Mouse (Mus musculus) heart, postnatal 4 days (tissue): Measurements from ENCODE around the gene Iqub. TPM values are rescaled to one million over a fixed set of nuclear protein-coding genes. Genes with fewer than 3 reads are reported as not detected.
A peak's percentile ranks its signal among the peaks of the same experiment; 100 is the strongest.

Experiments
- DNase-seq: peaks from one replicate; pipeline ENCODE4 v3.0.0; 2021
- total RNA-seq, 2 experiments: library from RNA; stranded (reverse); gene quantifications; 2 replicates each; pipeline ENCODE4 v1.2.3; 2021

Gene Iqub
- under 1 TPM; 0.23 to 0.36 TPM for total RNA-seq

DNA sequence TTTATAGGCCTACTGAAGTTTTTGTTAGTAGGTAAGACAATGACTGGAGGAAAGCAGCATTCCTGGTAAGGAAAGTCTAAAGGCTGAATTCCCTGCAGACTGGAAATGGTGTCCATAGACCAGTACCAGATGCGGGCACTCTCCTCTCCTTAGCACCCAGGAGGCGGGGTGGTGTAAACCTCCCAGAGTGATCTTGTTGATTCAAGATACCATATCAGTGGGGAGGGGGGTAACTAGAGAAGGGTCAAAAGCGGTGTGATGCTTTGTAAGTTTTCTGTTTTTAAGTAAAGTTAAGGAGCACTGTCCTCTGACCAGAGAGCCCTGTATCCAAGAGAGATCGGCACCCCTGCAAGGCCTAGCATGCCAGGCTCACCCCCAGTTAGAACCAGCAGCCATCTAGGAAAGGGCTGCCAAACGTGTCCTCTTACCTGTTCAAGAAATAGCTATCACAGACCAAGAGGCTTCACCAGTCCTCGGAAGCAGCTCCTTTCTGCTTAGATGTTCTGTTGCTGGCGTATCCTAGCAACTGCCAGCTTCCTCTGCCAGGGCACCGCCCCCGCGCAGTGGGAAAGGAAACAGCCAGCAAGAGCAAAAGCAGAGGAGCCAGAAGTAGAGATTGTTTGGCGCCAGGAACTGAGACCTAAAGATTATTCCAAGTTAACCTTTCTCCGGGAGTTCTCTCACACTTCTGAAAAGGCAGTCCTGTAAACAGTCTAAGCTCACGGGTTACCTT lies at the start of gene Iqub:
Iqub (minus strand) TSS at position 516 of the 733 bp plus-strand sequence.
- peak; percentile 75 for DNase-seq

DNA sequence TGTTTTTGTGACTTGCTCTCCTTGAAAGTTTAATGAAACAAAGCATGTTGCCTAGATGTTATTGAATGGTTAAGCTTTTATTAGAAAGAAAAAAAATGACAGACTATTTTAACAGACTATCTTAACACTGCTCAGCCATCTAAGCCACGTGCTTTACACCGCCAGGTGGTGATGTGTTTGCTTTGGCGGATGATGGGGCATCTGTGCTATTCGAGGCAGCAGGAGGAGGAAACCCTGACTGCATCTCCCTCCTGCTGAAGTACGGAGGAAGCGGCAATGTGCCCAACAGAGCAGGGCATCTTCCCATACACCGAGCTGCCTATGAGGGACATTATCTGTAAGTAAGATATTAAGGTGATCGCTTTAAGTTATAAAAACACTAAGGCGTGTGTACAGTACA lies 49.2 kb upstream of the Iqub start:
- no peak for DNase-seq

DNA sequence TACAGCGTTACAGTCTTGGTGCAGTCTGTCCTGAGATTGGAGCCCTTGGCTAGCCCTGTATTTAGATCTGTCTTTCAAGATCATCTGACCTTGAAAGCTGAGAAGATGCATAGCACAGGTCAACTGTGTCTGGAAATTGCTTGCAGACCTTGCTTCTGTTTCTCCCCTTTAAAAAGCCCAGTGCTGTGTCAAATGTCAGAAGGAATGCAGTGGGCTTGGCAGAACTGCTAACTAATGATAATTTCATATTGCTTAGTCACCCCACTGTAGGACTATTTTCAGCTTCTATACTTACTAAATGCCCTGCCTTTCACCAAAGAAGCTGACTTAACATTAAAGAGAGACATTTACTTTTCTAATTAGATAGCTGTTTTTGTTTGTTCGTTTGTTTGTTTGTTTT lies 40.6 kb upstream of the Iqub start:
- no peak for DNase-seq

DNA sequence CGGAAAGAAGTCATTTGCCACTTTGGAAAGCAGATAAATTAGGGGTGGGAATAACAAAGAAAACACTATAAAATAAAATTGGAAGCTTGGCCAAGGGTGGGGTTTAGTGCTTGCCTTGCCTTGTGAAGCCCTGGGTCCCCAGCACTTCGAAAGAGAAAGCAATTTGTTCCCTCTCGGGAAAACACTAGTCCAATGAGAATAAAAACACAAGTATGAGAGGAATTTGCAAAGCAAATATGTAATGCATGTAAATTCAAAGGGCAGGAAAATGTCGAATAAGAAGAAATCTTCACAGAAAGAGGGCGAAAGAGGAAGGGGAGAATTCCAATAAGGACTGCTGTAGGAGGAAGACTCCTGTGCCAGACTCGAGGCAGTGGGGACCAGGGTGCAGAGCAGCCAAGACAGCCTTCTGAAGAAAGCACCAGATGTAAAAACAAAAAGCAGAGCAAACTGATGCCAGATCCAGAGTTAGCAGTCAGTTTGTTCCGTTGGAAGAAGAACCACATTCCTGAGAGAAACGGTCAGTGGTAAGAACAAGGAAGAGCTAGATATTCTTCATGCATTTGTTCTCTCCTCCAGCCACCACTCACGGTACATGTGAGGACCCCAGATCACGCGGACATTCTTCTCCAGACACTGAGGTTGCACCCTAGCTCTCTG lies 39.7 kb upstream of the Iqub start:
- DNase-seq, result no peak

DNA sequence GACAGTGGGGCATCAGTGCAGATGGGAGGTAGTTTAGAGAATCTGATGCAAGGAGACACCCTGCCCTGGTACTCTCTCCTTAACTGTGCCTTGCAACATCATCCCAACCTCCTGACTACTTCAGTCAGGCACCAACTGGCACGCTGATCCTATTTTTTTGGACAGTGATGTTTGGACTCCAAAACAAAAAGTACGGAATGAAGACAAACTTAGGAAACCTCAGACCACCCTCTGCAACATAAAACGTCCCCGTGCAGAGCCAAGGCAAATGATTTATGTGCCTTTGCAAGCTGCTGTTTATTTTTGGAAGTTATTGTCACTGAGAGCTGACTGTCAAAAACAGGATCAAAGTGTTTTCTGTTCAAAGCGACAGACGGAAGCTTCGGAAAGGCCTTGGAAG lies 37.2 kb upstream of the Iqub start:
- DNase-seq, result no peak

DNA sequence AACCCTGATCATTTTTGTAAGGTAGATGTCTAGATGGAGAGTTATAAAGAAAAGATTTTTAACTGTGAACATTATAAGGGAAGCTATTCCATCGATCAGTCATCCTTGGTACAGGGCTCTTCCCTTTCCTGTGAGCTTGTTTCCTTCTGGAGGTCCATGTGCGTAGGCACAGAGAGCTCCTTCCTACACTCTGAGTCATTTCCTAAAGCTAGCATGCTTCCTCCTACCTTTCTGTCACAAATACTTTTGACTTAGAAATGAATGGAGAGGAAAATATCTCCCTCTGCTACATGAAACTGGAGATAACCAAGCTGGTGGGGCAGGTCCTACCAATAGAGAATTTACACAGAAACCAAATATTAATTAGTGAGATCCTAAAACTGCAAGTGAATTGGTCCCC lies 34.9 kb upstream of the Iqub start:
- DNase-seq, result no peak

DNA sequence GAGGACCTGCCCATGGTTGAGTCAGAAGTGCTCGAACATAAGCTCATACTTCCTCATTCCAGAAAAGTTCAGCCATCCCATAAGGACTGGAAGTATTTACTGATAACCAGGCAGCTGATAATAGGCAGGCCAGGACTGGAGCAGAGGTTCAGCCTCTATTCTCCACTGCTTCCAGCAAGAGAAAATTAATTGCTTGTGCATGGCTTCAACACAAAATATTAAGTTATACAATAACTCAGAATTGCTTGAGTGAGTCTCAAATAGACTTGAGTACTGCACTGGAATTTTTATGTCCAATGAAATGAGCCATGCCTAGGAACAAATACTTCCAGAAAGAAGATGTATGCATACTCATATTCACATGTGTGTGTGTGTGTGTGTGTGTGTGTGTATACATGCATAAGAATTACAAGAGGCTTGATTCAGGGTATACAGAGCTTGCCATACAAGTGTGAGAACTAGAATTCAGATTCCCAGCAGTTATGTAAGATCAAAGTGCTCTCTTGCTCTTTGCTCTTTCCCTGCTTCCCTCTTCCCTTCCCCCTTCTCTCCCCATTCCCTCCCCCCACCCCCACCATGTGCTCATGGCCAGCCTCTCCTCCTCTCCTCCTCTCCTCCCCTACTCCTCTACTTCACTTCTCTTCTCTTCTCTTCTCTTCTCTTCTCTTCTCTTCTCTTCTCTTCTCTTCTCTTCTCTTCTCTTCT lies 32.0 kb upstream of the Iqub start:
- no peak for DNase-seq

DNA sequence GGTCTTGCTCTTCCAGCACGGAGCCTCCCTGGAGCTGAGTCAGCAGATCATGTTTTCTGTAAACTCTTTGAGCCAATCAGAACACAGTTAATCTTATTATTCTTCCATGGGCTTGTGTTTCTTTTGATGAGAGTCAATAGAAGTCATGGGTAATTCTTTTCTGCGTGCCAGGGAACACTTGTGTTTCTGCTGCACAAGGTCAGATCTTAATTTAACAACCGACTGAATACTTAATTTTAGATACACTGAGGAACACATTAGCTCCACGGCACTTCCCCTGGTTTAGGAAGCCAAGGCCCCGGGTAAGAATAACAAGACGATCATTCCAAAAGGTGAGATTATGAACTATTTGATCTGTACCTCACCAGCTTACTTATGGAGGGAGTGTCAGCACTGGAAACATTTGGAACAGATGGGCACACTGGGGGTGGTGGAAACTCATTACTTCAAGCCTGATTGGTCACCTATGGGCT lies 28.3 kb upstream of the Iqub start:
- no peak for DNase-seq

DNA sequence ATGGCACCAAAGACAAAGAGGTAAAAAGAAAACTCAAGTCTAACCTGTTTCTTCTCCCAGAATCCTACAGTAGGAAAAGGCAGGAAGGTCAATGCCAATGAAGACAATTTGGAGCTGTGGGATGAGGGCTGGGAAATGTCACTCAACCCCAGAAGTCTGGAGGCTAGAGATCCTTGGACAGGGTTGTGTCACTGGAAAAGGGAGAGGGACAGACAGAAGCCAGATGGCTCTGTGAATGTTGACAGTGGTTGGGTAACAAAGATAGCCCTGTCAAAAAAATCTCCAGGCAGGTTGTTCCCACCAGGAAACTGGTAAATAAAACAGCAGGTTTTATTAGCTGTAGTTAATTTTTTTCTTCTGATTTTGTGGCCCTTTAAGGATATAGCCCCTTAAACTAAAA lies 27.5 kb upstream of the Iqub start:
- DNase-seq, result no peak

DNA sequence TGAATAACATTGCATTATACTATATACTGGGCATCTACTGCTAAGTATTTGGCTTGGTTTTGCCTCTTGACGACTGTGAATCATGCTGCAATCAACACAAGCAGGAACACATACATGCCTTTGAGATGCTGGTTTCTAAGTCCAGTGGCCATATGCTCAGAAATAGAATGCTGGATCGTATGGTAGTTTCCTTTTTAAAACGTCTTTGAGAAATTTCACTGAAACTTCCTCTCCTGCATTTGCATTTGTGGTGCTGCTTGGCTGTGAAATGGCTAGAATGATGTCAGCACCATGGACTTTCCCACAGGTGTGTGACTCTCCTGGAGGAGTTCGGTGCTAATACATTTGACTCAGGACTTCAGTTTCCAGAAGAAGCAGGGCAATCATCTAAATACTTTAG lies 25.2 kb upstream of the Iqub start:
- DNase-seq, result no peak

DNA sequence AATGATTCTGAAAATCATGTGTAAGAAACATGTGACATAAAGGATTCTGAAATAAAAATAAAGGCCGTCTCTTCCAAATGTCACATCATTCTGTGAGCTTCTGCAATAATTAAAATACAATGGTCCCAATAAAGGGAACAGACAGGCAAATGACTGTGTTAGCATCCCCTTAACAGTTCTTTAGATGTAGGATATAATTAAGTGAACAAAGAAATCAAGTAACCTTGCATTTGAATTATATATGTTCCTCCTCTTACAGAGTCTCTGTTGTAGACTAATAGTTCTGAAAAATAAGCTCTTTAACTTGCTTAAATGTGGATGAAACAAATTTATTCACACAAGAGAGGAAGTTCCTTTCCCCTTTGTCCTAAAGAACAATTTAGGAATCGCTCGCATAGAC lies 23.6 kb upstream of the Iqub start:
- DNase-seq, result no peak

DNA sequence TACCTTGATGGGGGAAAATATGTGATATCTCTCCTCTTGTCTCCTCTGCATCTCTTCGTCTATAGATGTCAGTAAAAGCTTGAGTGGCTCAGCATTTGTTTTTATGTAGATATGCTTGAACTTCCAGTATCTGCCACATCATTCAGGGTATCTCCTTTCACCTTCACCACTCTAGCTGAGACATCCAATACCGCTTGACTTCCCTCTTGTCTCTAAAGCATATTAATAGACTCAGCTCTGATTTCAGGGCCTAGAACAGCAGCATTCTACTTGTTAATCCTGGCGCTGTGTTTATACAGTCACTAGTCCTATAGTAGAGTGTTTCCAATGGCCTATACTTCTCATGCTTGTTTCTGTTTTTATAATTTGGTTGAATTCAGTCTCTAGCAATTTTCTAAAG lies 17.9 kb upstream of the Iqub start:
- no peak for DNase-seq

DNA sequence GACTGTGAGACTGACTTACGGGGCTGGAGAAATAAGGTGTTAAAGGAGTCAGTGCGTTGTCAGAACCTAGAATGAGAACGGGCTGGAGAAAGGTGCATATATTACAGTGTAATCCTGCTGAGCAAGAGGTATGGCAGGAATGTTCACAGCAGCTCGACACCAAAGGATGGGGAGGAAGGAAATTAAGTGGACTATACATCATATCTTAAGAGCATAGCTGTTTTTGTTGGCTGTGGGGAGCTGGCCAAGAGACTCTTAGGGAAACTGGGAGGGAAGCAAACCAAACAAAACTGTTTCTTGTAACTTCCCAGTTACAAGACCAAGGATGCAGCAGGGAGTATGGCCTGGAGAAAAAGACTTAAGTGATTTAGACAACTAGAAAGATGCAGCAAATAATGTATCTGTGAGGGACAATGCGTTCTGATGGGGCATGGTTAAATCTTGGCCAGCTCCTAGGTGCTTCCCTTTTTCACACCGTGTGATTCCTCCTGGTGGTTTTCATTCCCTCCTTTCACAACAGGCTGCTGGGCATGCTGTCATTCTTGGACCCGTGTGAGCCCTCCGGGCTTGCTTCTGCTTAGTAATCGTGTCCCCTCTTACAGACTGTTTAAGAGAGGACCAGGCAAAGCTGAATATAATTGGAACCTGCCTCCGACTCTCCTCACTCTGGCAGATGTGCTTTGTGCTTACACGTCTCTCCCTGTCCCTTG lies 16.0 kb upstream of the Iqub start:
- DNase-seq, result no peak

DNA sequence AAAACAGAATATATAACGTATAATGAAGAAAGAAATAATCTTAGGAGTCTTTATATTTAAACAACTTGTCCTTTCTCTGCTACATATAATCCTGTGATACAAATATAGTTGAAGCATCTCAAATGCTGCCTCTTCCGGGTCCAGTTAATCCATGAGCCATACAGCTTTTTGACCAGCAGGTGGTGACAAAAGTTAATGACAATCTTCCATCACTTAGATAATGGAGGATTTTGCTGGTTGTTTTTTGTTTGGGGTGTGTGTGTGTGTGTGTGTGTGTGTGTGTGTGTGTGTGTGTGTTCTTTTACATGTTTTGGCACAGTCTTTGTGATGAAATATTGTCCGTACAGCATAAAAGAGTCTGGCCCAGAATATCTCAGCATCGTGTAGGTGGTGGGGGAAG lies 15.3 kb upstream of the Iqub start:
- peak; percentile 59 for DNase-seq

DNA sequence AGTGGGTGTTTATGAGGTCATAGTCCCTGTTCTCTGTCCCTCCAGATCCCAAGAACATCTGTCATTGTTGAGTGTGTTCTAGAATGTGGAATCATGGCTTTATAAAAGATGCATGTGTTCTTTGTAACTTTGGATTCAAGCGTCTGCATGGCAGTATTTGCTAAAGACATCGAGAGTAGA lies 13.1 kb upstream of the Iqub start, which contains the start of gene Asb15:
Asb15 (plus strand) TSS at position 81 of the 180 bp plus-strand sequence.
- no peak for DNase-seq

DNA sequence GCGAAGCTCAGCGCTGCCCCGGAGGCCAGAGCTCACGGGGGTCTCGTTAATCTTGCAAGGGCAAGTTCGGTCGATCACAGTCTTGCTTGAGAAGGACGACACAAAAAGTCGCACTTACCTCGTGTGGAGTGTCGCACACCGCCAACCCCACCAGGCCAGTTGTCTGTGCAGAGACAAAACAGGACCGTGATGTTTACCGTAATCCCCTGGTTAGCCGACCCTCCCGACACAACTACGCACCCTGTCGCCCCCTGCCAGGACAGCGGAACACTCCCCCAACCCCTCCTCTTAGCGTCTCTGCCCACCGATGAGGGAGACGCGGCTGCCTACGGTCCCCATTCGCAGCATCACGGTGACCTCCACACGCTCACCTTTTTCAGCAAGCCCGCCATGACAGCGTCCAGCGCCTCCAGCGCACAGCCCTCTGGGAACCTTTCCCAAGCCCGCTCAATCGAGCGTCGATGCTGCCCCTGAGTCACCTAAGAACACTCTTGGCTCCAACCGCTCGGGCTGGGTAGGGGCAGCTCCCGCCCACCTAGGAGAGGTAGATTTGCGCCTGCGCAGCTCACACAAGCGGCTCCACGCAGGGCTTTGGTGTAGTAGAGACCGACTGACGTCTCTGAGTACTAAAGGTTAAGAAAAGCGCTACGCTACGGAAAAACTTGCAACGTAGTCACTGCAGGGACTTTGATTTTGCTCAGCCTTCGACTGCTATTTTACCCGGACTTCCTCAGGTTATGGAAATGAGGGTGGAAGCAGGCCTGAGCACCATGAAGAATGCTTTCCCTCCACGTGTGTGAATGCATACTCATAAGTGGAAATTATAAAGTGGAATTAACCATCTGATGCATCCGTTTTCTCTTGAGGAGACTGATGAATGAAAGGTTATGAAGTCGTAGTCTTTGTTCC lies 12.5 kb upstream of the Iqub start, which contains the start of gene Ndufa5:
Ndufa5 (minus strand) TSS at position 859 of the 909 bp plus-strand sequence.
- peak; percentile 93 for DNase-seq

DNA sequence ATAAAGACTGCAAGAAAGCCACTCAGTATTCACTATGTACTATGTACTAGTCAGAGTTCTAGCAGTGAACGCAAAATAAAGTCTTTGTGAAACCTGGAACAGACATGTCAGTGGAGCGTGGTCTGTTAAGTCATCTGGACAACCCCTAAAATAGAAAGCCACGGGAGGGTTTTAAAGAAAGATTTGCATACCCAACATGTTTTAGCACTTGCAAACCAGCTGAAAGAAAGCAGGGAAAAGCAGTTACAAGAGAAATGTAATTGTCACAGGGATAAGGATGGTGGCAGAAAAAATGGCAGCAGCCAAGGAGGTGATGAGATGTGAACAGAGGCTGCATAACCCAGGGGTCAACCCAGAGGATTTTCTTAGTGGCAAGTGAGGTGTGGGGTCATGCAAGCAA lies 10.8 kb upstream of the Iqub start:
- no peak for DNase-seq

DNA sequence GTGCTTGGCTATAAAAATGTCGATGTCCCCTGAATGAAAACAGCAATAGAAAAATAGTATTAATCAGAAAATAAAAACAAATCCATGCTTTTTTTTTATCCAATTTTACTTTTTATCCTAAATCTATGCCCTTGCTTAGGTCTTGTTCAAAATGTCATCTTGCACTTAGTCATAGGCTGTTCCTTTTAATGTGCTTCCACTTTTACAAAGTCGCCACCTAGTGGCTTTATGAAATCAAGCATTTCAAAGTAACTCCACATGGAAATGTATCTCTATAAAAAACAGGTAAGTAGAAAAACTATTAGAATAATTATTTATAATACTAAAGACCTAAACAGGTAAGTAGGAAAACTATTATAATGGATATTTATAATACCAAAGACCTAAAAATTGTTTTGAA lies 1.3 kb upstream of the Iqub start:
- DNase-seq, result no peak

DNA sequence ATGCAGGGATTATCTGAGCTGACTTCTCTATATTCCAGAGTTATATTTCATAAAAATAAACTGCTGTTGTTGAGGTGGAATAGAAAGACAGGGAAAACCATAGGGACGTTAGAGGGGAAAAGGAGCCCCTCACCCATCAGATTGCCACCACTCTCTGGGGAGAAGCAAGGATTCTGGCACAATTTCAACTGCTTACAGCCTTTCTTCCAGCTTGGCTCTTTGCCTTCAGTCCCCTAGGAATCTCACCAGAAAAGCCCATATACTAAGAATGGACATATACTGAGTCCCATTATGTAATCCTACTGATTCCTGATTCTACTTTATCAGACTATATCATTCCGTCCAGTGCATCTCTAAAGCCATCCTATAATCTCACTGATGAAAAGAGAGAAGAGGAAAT lies 10.7 kb downstream of the Iqub start:
- no peak for DNase-seq

DNA sequence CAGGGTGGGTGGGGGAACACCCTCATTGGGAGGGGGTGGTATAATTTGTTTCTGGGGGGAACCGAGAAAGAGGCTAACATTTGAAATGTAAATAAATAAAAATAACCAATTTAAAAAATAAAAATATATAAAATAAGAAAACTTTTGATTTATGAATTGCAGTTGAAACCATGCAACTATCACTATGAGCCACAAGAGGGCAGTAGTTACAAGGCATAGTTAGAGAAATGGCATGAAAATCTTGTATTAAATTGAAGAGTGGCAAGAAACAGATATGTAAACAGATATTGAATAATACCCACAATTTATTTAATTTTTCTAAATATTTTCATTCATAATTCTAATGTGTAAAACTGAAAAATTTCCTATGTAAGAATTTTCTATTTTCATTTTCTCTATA lies 24.5 kb downstream of the Iqub start:
- DNase-seq, result no peak

DNA sequence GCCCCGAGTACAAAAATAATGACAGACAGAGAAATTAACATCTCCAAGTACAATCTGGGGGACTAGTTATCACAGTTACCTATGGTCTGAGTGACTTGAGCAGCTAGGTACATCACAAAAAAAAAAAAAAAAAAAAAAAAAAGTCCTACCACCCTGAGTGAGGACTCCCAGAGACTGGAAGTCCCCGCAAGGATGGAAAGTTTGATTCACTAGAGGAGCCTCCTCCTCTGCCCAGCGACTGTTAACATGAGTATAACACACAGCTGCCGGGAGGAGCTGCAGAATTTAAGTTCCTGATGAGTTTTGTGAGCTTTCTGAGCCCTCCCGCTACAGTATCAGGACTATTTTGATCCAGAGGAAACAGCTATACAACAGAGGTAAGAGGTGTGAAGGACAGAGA lies 28.3 kb downstream of the Iqub start:
- no peak for DNase-seq

DNA sequence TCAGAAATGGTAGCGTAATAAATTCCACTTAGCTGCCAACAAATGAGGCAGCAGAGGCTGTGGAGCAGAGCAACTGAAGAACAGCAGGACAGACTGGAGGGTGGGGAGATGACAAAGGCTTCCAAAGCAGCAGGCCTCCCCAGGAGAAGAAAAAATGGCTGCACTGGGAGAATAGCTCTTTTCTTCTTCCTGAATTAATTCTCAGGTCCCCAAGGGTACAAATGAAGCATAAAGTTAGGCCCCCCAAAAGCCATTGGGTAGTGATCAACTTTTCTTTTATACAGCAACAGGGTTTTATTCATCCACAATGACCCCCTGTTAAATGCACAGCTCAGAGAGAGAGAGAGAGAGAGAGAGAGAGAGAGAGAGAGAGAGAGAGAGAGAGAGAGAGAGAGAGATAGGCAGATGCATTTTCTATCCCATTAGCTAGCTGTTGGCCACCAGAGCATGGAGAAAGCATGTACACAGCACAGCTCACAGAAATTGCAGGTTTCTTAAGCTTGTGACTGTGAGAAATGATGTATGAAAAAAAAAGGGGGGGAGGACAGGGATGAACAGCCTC lies 44.2 kb downstream of the Iqub start:
- no peak for DNase-seq
